Mouse (Mus musculus): ENCODE measurements at regions not wholly inside any gene's neighbourhood (a gene's known extent, or its start where the extent isn't known, plus 50 kb on each side); places are given as distances from the start of the nearest gene placed in this dataset.
"Not testable (repeated sequence)": the region's sequence is repeated elsewhere in the genome, so short reads cannot be mapped to it uniquely, and the experiment has no call there.

GRCm38 (mm10) chr9:5663886-5664285 lies 318.7 kb downstream of the Casp12 start:
- no peak overlapping the region for H3K27ac ChIP-seq (ENCODE audit: low read depth, low read length)
- ATAC-seq: no peak
- TF ChIP-seq CTCF (IDR thresholded peaks at IDR 0.05; ENCODE audit: low read depth): no peak
- no peaks in the 10 kb centered on the region for H3K27me3 ChIP-seq (replicated peaks; ENCODE audit: control insufficient read depth, insufficient read depth, low read length)
- no peaks in the 10 kb centered on the region for H3K9me3 ChIP-seq (ENCODE audit: control insufficient read depth)
- no peak overlapping the region for H3K4me2 ChIP-seq (replicated peaks; ENCODE audit: low read depth)
- 84% methylated on average over 7 of the region's 7 CpGs for WGBS
- H3K4me1 ChIP-seq (replicated peaks; ENCODE audit: control insufficient read depth, insufficient read depth, low read length): no peaks in the 10 kb centered on the region
- no peak overlapping the region for H3K9ac ChIP-seq (ENCODE audit: low read depth, low read length)
- no peaks in the 10 kb centered on the region for H3K36me3 ChIP-seq (ENCODE audit: control insufficient read depth, insufficient read depth)
- no peak overlapping the region for H3K4me3 ChIP-seq (ENCODE audit: low read depth, low read length)

GRCm38 (mm10) chr9:5673551-5673950 lies 328.3 kb downstream of the Casp12 start:
- ATAC-seq: no peak
- Histone ChIP-seq H3K9me3 (ENCODE audit: control insufficient read depth) (no peaks in the 10 kb centered on the region), H3K9ac (ENCODE audit: low read depth, low read length) (no peak overlapping the region), H3K4me3 (ENCODE audit: low read depth, low read length) (no peak overlapping the region), H3K4me1 (replicated peaks; ENCODE audit: control insufficient read depth, insufficient read depth, low read length) (no peaks in the 10 kb centered on the region), H3K36me3 (ENCODE audit: control insufficient read depth, insufficient read depth) (no peaks in the 10 kb centered on the region), H3K27ac (ENCODE audit: low read depth, low read length) (no peak overlapping the region), H3K27me3 (replicated peaks; ENCODE audit: control insufficient read depth, insufficient read depth, low read length) (no peaks in the 10 kb centered on the region), H3K4me2 (replicated peaks; ENCODE audit: low read depth) (no peak overlapping the region)
- WGBS: 85% methylated on average over 4 of the region's 4 CpGs
- TF ChIP-seq CTCF (IDR thresholded peaks at IDR 0.05; ENCODE audit: low read depth): no peak

DNA sequence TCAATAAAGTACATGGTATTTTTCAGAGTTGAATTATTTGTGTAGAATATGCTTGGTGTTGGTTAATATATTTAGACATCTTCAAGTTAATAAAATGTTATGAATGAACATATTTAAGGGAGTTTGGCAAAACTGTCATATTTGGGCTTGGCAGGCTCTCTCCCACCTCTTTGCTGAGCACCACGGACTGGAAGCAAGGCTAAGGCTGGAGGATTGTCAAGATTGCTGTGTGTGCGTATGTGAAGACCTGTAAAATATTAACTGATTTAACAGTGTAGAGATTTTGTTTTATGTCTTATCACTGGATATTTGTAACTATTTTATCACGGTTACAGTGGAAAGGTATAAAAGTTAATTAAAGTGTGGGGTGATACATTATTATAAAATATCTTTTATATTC lies 363.3 kb downstream of the Casp12 start:
- no peaks in the 10 kb centered on the region for H3K27me3 ChIP-seq (replicated peaks; ENCODE audit: control insufficient read depth, insufficient read depth, low read length)
- H3K4me1 ChIP-seq (replicated peaks; ENCODE audit: control insufficient read depth, insufficient read depth, low read length): no peaks in the 10 kb centered on the region
- H3K27ac ChIP-seq (ENCODE audit: low read depth, low read length): no peak overlapping the region
- no peak for TF ChIP-seq CTCF (IDR thresholded peaks at IDR 0.05; ENCODE audit: low read depth)
- no peak for ATAC-seq
- WGBS: 40% methylated on average over 3 of the region's 3 CpGs
- H3K4me3 ChIP-seq (ENCODE audit: low read depth, low read length): no peak overlapping the region
- no peaks in the 10 kb centered on the region for H3K9me3 ChIP-seq (ENCODE audit: control insufficient read depth)
- no peaks in the 10 kb centered on the region for H3K36me3 ChIP-seq (ENCODE audit: control insufficient read depth, insufficient read depth)
- no peak overlapping the region for H3K9ac ChIP-seq (ENCODE audit: low read depth, low read length)
- no peak overlapping the region for H3K4me2 ChIP-seq (replicated peaks; ENCODE audit: low read depth)

DNA sequence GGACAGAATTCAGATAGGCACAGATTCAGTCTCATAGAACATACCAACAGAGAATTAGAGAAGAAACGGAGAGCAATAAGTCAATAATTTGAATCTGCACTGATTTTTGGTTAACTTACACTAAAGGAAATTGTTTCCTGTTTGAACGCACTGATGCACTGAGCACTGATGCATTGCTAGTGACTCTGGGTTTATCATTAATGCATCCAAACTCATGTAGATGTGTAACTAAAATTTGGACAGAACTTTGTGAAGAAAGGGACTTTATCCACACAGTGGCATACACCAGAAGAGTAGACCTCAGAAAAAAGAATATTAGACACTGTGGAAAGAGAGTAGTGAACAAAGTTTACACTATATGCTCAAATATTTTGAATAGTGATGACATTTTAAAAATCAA lies 364.2 kb downstream of the Casp12 start:
- WGBS: 78% methylated on average over 2 of the region's 2 CpGs
- no peak overlapping the region for H3K9ac ChIP-seq (ENCODE audit: low read depth, low read length)
- H3K4me2 ChIP-seq (replicated peaks; ENCODE audit: low read depth): no peak overlapping the region
- H3K27ac ChIP-seq (ENCODE audit: low read depth, low read length): no peak overlapping the region
- no peaks in the 10 kb centered on the region for H3K9me3 ChIP-seq (ENCODE audit: control insufficient read depth)
- no peaks in the 10 kb centered on the region for H3K36me3 ChIP-seq (ENCODE audit: control insufficient read depth, insufficient read depth)
- no peak for ATAC-seq
- no peak for TF ChIP-seq CTCF (IDR thresholded peaks at IDR 0.05; ENCODE audit: low read depth)
- H3K4me1 ChIP-seq (replicated peaks; ENCODE audit: control insufficient read depth, insufficient read depth, low read length): no peaks in the 10 kb centered on the region
- no peak overlapping the region for H3K4me3 ChIP-seq (ENCODE audit: low read depth, low read length)
- H3K27me3 ChIP-seq (replicated peaks; ENCODE audit: control insufficient read depth, insufficient read depth, low read length): no peaks in the 10 kb centered on the region

DNA sequence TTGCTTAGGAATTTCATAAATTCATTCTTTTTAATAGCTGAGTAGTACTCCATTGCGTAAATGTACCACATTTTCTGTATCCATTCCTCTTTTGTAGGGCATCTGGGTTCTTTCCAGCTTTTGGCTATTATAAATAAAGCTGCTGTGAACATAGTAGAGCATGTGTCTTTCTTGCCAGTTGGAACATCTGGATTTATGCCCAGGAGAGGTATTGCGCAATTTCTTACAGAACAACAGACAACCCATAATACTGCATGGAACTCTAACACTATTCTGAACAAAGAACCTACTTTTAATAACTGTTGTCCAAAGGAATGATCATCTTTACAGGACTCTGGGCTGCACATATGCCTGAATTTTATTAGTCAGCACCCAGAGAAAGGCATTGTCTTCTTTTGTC lies 373.4 kb downstream of the Casp12 start:
- H3K27ac ChIP-seq (ENCODE audit: low read depth, low read length); H3K4me3 ChIP-seq (ENCODE audit: low read depth, low read length); H3K36me3 ChIP-seq (ENCODE audit: control insufficient read depth, insufficient read depth); H3K9ac ChIP-seq (ENCODE audit: low read depth, low read length); H3K27me3 ChIP-seq (replicated peaks; ENCODE audit: control insufficient read depth, insufficient read depth, low read length); ATAC-seq; H3K4me2 ChIP-seq (replicated peaks; ENCODE audit: low read depth); H3K4me1 ChIP-seq (replicated peaks; ENCODE audit: control insufficient read depth, insufficient read depth, low read length); H3K9me3 ChIP-seq (ENCODE audit: control insufficient read depth): not testable (repeated sequence)
- WGBS: 89% methylated on average over 2 of the region's 2 CpGs

DNA sequence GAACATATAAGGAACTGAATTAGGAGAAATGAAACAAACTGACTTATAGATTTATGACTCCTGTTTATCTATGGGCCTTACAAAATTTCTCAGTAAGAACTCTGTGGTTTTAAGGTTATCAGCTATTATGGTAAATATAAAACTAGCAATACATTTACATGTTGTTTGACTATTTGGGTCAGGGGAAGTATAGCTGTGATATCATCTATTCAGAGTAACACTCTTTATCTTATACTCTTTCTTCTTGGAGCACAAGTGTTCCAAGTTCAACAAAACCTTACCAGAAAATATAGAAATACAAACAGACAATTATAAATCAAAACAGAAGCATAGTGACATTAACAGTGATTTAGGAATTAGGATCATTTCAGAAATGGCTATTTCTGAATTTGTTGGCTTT lies 383.6 kb downstream of the Casp12 start:
- no peak overlapping the region for H3K4me2 ChIP-seq (replicated peaks; ENCODE audit: low read depth)
- H3K9me3 ChIP-seq (ENCODE audit: control insufficient read depth): no peaks in the 10 kb centered on the region
- no peaks in the 10 kb centered on the region for H3K36me3 ChIP-seq (ENCODE audit: control insufficient read depth, insufficient read depth)
- H3K27me3 ChIP-seq (replicated peaks; ENCODE audit: control insufficient read depth, insufficient read depth, low read length): no peaks in the 10 kb centered on the region
- no peak overlapping the region for H3K27ac ChIP-seq (ENCODE audit: low read depth, low read length)
- H3K4me3 ChIP-seq (ENCODE audit: low read depth, low read length): no peak overlapping the region
- ATAC-seq: no peak
- no peak for TF ChIP-seq CTCF (IDR thresholded peaks at IDR 0.05; ENCODE audit: low read depth)
- H3K9ac ChIP-seq (ENCODE audit: low read depth, low read length): no peak overlapping the region
- H3K4me1 ChIP-seq (replicated peaks; ENCODE audit: control insufficient read depth, insufficient read depth, low read length): no peaks in the 10 kb centered on the region

- Histone ChIP-seq H3K4me2 (replicated peaks; ENCODE audit: low read depth) (no peak overlapping the region), H3K4me3 (ENCODE audit: low read depth, low read length) (no peak overlapping the region), H3K27me3 (replicated peaks; ENCODE audit: control insufficient read depth, insufficient read depth, low read length) (no peaks in the 10 kb centered on the region), H3K9ac (ENCODE audit: low read depth, low read length) (no peak overlapping the region), H3K36me3 (ENCODE audit: control insufficient read depth, insufficient read depth) (no peaks in the 10 kb centered on the region), H3K4me1 (replicated peaks; ENCODE audit: control insufficient read depth, insufficient read depth, low read length) (no peaks in the 10 kb centered on the region), H3K27ac (ENCODE audit: low read depth, low read length) (no peak overlapping the region), H3K9me3 (ENCODE audit: control insufficient read depth) (no peaks in the 10 kb centered on the region)
- no peak for TF ChIP-seq CTCF (IDR thresholded peaks at IDR 0.05; ENCODE audit: low read depth)
- no peak for ATAC-seq
Observed at GRCm38 (mm10) chr9:5752686-5753301, 407.6 kb downstream of the Casp12 start.

Measured in intestine, postnatal 0 days (tissue).